Mouse (Mus musculus) forebrain, embryonic 14.5 days (tissue): ENCODE results near the gene Srrm1. TPM values are rescaled to one million over a fixed set of nuclear protein-coding genes. Genes with fewer than 3 reads are reported as not detected.

Source experiments
- ATAC-seq: fragments of 200-750 bp; cut with Nextera tagmentation; 2 replicates; pipeline ENCODE4 v1.8.0; 2017; ENCODE audit warnings: mild to moderate bottlenecking, moderate library complexity
- DNase-seq: peaks from one replicate; pipeline ENCODE4 v3.0.0-alpha.2; 2015; ENCODE audit warnings: low spot score
- H3K27ac ChIP-seq: fragments of 300-500 bp; sonication (generic); 2 replicates; pipeline ENCODE4 v1.5.1; 2014; ENCODE audit warnings: low read depth, mild to moderate bottlenecking, control low read depth, low read length, moderate library complexity
- H3K27me3 ChIP-seq: fragments of 300-500 bp; sonication (generic); replicated peaks from 2 replicates; pipeline ENCODE4 v1.6.1; 2014; ENCODE audit warnings: low read length, control low read depth, mixed read lengths; ENCODE audit not compliant: control insufficient read depth, insufficient read depth
- H3K36me3 ChIP-seq: fragments of 300-500 bp; sonication (generic); 2 replicates; pipeline ENCODE4 v1.6.1; 2014; ENCODE audit warnings: low read length, control low read depth; ENCODE audit not compliant: control insufficient read depth, insufficient read depth
- H3K4me1 ChIP-seq: fragments of 300-500 bp; sonication (generic); 2 replicates; pipeline ENCODE4 v1.6.1; 2014; ENCODE audit warnings: antibody characterized with exemption, low read length, control low read depth; ENCODE audit not compliant: control insufficient read depth, insufficient read depth
- H3K4me2 ChIP-seq: fragments of 300-500 bp; sonication (generic); 2 replicates; pipeline ENCODE4 v1.6.1; 2014; ENCODE audit warnings: mild to moderate bottlenecking, control low read depth, low read length
- H3K4me3 ChIP-seq: fragments of 300-500 bp; sonication (generic); 2 replicates; pipeline ENCODE4 v1.5.1; 2014; ENCODE audit warnings: low read depth, low read length, control low read depth
- H3K9ac ChIP-seq: fragments of 300-500 bp; sonication (generic); 2 replicates; pipeline ENCODE4 v1.6.1; 2014; ENCODE audit warnings: mild to moderate bottlenecking, low read length, control low read depth, moderate library complexity
- H3K9me3 ChIP-seq: fragments of 300-500 bp; sonication (generic); replicated peaks from 2 replicates; pipeline ENCODE4 v1.6.1; 2016; ENCODE audit warnings: low read length, control low read depth, mixed read lengths; ENCODE audit not compliant: control insufficient read depth
- WGBS: fragments of 180-500 bp; shearing (Covaris S2); extraction: QIAGEN DNeasy Blood & Tissue Kit; methylation state at CpG from one replicate; pipeline ENCODE4 v1.1.7; 2014; 5-methylcytosine and 5-hydroxymethylcytosine counted together
- polyA plus RNA-seq: library from polyadenylated mRNA; unstranded; fragments of >200 nt; fragmentation: Nextera tagmentation; extraction: Ambion mirVana; gene quantifications from 2 replicates; pipeline ENCODE4 v1.2.1, GENCODE M21; 2014

Gene Srrm1
- polyA plus RNA-seq, 1 experiment from 2014 or later = 129 TPM

DNA sequence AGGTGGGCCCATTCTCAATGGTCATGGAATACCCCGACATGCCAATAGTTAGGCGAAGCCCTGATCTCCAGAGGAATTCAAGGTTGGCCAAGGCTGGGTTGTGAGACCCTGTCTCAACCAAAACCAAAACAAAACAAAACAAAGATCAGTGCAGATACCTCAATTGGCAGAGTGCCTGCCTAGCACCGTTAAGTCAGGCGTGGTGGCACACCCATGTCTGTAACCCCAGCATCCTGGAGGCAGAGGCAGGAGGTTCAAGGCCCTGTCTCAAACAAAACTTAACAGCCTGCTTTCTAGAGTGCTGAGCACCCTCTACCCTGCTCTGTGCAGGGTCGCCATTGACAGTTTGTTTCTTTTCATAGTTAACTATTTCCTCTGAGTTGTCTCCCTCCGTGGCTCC, 37.9 kb upstream of the Srrm1 start:
- DNase-seq = no peak
- Histone ChIP-seq H3K9me3 (no peaks in the 10 kb centered on the region), H3K4me1 (no peaks in the 10 kb centered on the region), H3K4me3 (no peak overlapping the region), H3K27me3 (no peaks in the 10 kb centered on the region), H3K4me2 (no peak overlapping the region), H3K9ac (no peak overlapping the region), H3K27ac (no peak overlapping the region), H3K36me3 (no peaks in the 10 kb centered on the region)
- no peak for ATAC-seq
- WGBS = 77% methylated on average over 6 of the region's 6 CpGs

DNA sequence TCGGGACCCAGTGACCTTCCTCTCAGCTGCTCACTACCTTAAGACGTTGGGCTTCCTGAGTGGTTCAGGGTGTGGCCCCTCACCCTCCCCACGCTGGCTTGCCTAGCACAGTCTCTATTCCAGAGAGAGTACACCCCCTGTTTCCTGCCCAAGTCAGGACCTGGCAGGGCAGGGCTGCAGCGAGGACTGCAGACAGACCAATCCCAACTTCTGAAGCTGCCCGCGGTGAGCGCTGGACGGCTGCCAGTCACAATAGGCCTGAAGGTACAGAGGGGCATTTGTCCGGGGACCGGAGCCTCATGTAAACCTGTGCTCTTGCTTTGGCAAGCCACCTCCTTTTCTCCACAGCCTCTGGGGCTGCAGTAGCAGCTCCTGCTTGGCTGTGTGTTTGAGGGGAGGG, 32.5 kb upstream of the Srrm1 start:
- Histone ChIP-seq H3K9me3 (no peaks in the 10 kb centered on the region), H3K4me1 (no peaks in the 10 kb centered on the region), H3K4me2 (no peak overlapping the region), H3K27ac (no peak overlapping the region), H3K27me3 (no peaks in the 10 kb centered on the region), H3K4me3 (no peak overlapping the region), H3K36me3 (no peaks in the 10 kb centered on the region), H3K9ac (no peak overlapping the region)
- DNase-seq (no peak), ATAC-seq (no peak; the same call in 1 of the 2 replicates)
- 45% methylated on average over 10 of the region's 10 CpGs for WGBS

DNA sequence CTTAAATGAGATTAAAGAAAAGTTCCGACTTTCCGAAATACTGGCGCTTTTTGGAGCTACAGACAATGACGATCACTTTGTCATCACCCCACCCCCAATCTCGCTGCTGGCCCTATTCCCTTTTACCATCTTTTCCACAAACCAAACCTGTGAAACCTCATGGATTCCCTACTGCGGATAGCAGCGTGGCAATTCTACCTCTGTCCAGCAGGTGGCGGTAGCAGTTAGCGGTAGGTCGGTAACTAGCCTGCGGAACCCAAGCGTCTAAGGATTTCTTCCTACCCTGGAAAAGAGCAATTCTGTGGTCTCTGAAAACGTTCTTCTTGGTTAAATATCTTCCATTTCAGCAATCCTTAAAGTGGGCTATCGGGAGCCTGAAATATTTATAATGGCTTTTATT, 29.2 kb upstream of the Srrm1 start:
- DNase-seq (peak; percentile 92), ATAC-seq (no peak)
- Histone ChIP-seq H3K9ac (no peak overlapping the region), H3K4me1 (no peaks in the 10 kb centered on the region), H3K36me3 (no peaks in the 10 kb centered on the region), H3K9me3 (no peaks in the 10 kb centered on the region), H3K4me3 (no peak overlapping the region), H3K4me2 (no peak overlapping the region), H3K27ac (no peak overlapping the region), H3K27me3 (no peaks in the 10 kb centered on the region)
- 4% methylated on average over 14 of the region's 14 CpGs for WGBS

DNA sequence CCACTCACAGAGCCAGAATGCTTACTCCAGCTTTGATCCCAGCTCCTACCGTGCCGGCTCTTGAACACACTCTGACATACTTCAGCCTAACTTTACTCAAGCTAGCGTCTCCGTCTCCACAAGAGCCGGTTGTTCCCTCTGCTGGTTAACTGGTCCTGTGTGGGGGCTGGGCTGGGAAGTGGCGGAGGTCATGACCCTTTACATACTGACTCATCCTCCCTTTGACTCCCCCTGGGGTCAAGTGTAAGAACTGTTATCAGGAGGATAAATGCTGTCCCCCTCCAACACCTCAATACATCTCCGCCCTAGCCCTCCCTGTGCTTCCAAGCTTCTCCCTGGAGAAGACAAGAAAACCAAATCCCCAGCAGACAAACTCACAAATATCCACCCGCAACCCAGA, 28.2 kb upstream of the Srrm1 start:
- Histone ChIP-seq H3K4me2 (no peak overlapping the region), H3K9ac (no peak overlapping the region), H3K36me3 (no peaks in the 10 kb centered on the region), H3K9me3 (no peaks in the 10 kb centered on the region), H3K4me3 (no peak overlapping the region), H3K27ac (no peak overlapping the region), H3K27me3 (no peaks in the 10 kb centered on the region), H3K4me1 (no peaks in the 10 kb centered on the region)
- no peak for DNase-seq
- no peak for ATAC-seq
- WGBS = 62% methylated on average over 8 of the region's 8 CpGs

DNA sequence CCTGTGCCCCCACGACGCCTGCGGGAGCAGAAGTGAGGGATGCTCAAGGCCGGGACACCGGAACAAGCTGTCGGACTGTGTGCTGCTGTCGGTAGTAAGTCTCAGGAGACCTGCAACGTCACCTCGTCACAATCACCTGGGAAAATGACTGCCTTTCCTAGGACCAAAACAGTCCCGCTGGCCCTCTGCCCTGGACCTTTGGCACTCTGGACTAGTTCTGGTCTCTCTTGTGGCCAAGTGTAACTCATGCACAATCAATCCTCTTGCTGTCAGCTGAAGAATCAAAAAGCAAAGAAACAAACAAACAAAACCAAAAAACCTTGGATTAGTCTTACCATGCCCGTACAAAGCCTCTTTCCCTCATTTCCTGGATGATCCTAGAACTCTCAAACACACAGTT, 24.1 kb upstream of the Srrm1 start:
- no peak overlapping the region for H3K27ac ChIP-seq
- H3K36me3 ChIP-seq = no peaks in the 10 kb centered on the region
- no peaks in the 10 kb centered on the region for H3K27me3 ChIP-seq
- WGBS = 84% methylated on average over 11 of the region's 11 CpGs
- no peak overlapping the region for H3K4me2 ChIP-seq
- DNase-seq (no peak), ATAC-seq (no peak)
- no peaks in the 10 kb centered on the region for H3K4me1 ChIP-seq
- peaks cover 3% of the 10 kb centered on the region; the same call in 1 of the 2 replicates for H3K9me3 ChIP-seq
- H3K9ac ChIP-seq = no peak overlapping the region
- H3K4me3 ChIP-seq = no peak overlapping the region

DNA sequence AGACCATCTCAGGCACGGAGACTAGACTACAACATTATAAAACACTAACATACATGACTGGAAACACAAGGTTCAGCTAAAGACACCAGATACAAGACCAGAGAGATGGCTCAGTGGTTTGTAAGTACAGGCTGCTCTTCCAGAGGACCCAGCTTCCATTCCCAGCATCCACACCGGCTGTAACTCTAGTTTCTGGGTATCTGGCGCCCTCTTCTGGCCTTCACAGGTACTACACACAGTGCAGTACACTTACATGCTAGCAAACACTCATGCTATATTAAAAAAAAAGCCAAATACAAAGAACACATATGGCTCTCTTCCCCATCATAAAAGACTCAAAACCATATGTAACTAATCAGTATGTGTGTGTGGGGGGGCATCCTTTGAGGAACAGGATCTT, 22.3 kb upstream of the Srrm1 start:
- no peak for ATAC-seq
- H3K27me3 ChIP-seq = no peaks in the 10 kb centered on the region
- 64% methylated on average over 3 of the region's 3 CpGs for WGBS

DNA sequence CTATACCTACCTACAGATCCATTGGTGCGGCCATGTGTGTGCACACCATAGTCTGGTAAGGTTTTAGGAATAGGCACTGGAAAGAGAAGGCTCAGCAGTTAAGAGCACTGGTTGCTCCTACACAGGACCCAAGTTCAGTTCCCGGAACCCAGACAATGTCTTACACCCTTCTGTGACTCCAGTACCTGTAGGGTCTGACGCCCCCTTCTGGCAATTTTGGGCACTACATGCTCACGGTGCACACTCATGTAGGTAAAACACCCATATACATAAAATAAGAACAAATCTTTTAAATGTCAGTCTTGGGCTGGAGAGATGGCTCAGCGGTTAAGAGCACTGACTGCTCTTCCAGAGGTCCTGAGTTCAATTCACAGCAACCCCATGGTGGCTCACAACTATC, 20.2 kb upstream of the Srrm1 start:
- WGBS = 79% methylated on average over 5 of the region's 5 CpGs
- H3K27me3 ChIP-seq = no peaks in the 10 kb centered on the region
- H3K9me3 ChIP-seq = peaks cover 3% of the 10 kb centered on the region; the same call in 1 of the 2 replicates
- H3K4me3 ChIP-seq = no peak overlapping the region
- H3K4me2 ChIP-seq = no peak overlapping the region
- no peaks in the 10 kb centered on the region for H3K36me3 ChIP-seq
- no peaks in the 10 kb centered on the region for H3K4me1 ChIP-seq
- ATAC-seq (no peak), DNase-seq (no peak)
- H3K9ac ChIP-seq = no peak overlapping the region
- no peak overlapping the region for H3K27ac ChIP-seq

More for the DNA sequence above, 22.3 kb upstream of the Srrm1 start:
- Histone ChIP-seq H3K4me2 (no peak overlapping the region), H3K4me3 (no peak overlapping the region), H3K4me1 (no peaks in the 10 kb centered on the region), H3K36me3 (no peaks in the 10 kb centered on the region), H3K9ac (no peak overlapping the region), H3K27ac (no peak overlapping the region), H3K9me3 (peaks cover 3% of the 10 kb centered on the region; the same call in 1 of the 2 replicates)
- DNase-seq = no peak

DNA sequence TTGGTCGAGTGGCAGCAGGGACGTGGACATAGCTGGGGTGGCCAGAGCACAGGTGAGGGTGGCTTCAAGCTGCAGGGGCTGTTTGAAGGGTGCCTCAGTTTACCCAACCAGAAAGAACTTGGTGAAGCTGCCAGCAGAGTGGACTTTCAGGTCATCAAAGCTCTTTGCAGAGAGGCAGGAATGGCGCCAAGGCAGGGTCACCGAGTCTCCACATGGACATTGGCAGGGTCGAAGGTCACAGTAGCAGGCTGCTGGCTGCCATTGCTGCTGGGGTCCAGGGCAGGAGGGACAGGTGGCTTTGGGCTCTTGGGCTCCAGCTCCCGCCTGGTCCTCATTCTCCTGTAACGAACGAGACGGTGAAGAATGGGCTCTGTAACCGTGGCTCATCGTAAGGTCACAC, 17.3 kb upstream of the Srrm1 start:
- WGBS = 76% methylated on average over 11 of the region's 11 CpGs
- no peak for DNase-seq
- no peak overlapping the region for H3K27ac ChIP-seq
- ATAC-seq = no peak
- H3K9me3 ChIP-seq = peaks cover 2% of the 10 kb centered on the region; the same call in 1 of the 2 replicates
- no peak overlapping the region for H3K9ac ChIP-seq
- H3K4me1 ChIP-seq = no peaks in the 10 kb centered on the region
- no peak overlapping the region for H3K4me2 ChIP-seq
- no peaks in the 10 kb centered on the region for H3K36me3 ChIP-seq
- no peaks in the 10 kb centered on the region for H3K27me3 ChIP-seq
- H3K4me3 ChIP-seq = no peak overlapping the region

DNA sequence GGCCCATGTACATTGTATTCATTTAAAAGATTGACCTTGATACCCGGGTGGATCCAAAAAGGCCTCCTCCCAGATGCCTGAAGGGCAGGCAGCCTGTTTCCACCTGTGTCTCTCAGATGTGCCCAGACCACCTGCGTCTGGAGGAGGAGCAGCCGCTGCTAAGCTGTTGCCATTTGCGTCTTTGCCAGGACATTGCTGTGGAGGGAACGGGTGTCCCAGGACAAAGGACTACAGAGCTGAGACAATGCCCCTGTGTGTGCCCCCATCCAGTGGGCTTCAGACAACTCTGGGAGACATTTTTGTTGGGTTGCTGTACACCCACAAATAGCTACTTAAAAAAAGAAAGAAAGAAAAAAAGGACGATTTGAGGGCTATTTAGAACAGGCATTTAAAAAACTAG, 9.7 kb upstream of the Srrm1 start:
- no peak overlapping the region for H3K9ac ChIP-seq
- ATAC-seq = no peak

More for the DNA sequence above, 9.7 kb upstream of the Srrm1 start:
- Histone ChIP-seq H3K27me3 (no peaks in the 10 kb centered on the region), H3K27ac (no peak overlapping the region), H3K4me3 (no peak overlapping the region), H3K9me3 (no peaks in the 10 kb centered on the region), H3K4me1 (no peaks in the 10 kb centered on the region), H3K4me2 (no peak overlapping the region), H3K36me3 (no peaks in the 10 kb centered on the region)
- DNase-seq = no peak
- WGBS = 22% methylated on average over 6 of the region's 6 CpGs
